Mouse (Mus musculus) urinary bladder, adult 2 months (tissue): ENCODE measurements around the gene Col13a1. TPM values are rescaled to one million over a fixed set of nuclear protein-coding genes. Genes with fewer than 3 reads are reported as not detected.

ENCODE experiments used
- DNase-seq: peaks from one replicate; pipeline ENCODE4 v3.0.0; 2022; ENCODE audit warnings: low spot score
- polyA plus RNA-seq: library from polyadenylated mRNA; depleted of rRNA; stranded (reverse); fragments of >200 nt; gene quantifications from 2 replicates; pipeline ENCODE4 v1.2.3, GENCODE M21; 2012

Col13a1 gene
- polyA plus RNA-seq, 1 experiment: 0.40 TPM

- no peak for DNase-seq
Measured at GRCm38 (mm10) chr10:61968003-61968553, 10.8 kb downstream of the Col13a1 start.

GRCm38 (mm10) chr10:61967207-61967606 is 11.7 kb downstream of the Col13a1 start:
- DNase-seq: no peak

GRCm38 (mm10) chr10:61965386-61965841 is 13.5 kb downstream of the Col13a1 start:
- DNase-seq: no peak

GRCm38 (mm10) chr10:61956718-61957117 is 22.2 kb downstream of the Col13a1 start:
- no peak for DNase-seq

GRCm38 (mm10) chr10:61953916-61954315 is 25.0 kb downstream of the Col13a1 start:
- DNase-seq: no peak

- no peak for DNase-seq
Measured at GRCm38 (mm10) chr10:61949542-61949941, 29.4 kb downstream of the Col13a1 start.

- no peak for DNase-seq
Measured at GRCm38 (mm10) chr10:61944386-61944785, 34.5 kb downstream of the Col13a1 start.

- DNase-seq: no peak
Measured at GRCm38 (mm10) chr10:61943480-61943879, 35.4 kb downstream of the Col13a1 start.

- no peak for DNase-seq
Measured at GRCm38 (mm10) chr10:61942719-61943118, 36.2 kb downstream of the Col13a1 start.

- DNase-seq: no peak
Measured at GRCm38 (mm10) chr10:61936211-61937121, 42.4 kb downstream of the Col13a1 start.

GRCm38 (mm10) chr10:61931678-61932077 is 47.2 kb downstream of the Col13a1 start:
- DNase-seq: no peak

GRCm38 (mm10) chr10:61929901-61930300 is 49.0 kb downstream of the Col13a1 start:
- no peak for DNase-seq

GRCm38 (mm10) chr10:61928725-61929651 is 49.9 kb downstream of the Col13a1 start:
- no peak for DNase-seq

GRCm38 (mm10) chr10:61925691-61926090 is 53.2 kb downstream of the Col13a1 start:
- no peak for DNase-seq

- no peak for DNase-seq
Measured at GRCm38 (mm10) chr10:61920655-61921365, 58.1 kb downstream of the Col13a1 start.

- no peak for DNase-seq
Measured at GRCm38 (mm10) chr10:61919924-61920654, 58.8 kb downstream of the Col13a1 start.

- DNase-seq: no peak
Measured at GRCm38 (mm10) chr10:61919496-61919895, 59.4 kb downstream of the Col13a1 start.

GRCm38 (mm10) chr10:61917066-61917465 is 61.8 kb downstream of the Col13a1 start:
- DNase-seq: no peak

- no peak for DNase-seq
Measured at GRCm38 (mm10) chr10:61911770-61912169, 67.1 kb downstream of the Col13a1 start.

- DNase-seq: no peak
Measured at GRCm38 (mm10) chr10:61909004-61909403, 69.9 kb downstream of the Col13a1 start.

- DNase-seq: no peak
Measured at GRCm38 (mm10) chr10:61906226-61906625, 72.7 kb downstream of the Col13a1 start.
